Mouse (Mus musculus) forebrain, embryonic 14.5 days (tissue): ENCODE measurements at regions not wholly inside any gene's neighbourhood (a gene's known extent, or its start where the extent isn't known, plus 50 kb on each side); places are given as distances from the start of the nearest gene placed in this dataset.

ENCODE experiments used
- ATAC-seq: fragments of 200-750 bp; cut with Nextera tagmentation; 2 replicates; pipeline ENCODE4 v1.8.0; 2017; ENCODE audit warnings: mild to moderate bottlenecking, moderate library complexity
- DNase-seq: peaks from one replicate; pipeline ENCODE4 v3.0.0-alpha.2; 2015; ENCODE audit warnings: low spot score
- H3K27ac ChIP-seq: fragments of 300-500 bp; sonication (generic); 2 replicates; pipeline ENCODE4 v1.5.1; 2014; ENCODE audit warnings: low read depth, mild to moderate bottlenecking, control low read depth, low read length, moderate library complexity
- H3K27me3 ChIP-seq: fragments of 300-500 bp; sonication (generic); replicated peaks from 2 replicates; pipeline ENCODE4 v1.6.1; 2014; ENCODE audit warnings: low read length, control low read depth, mixed read lengths; ENCODE audit not compliant: control insufficient read depth, insufficient read depth
- H3K36me3 ChIP-seq: fragments of 300-500 bp; sonication (generic); 2 replicates; pipeline ENCODE4 v1.6.1; 2014; ENCODE audit warnings: low read length, control low read depth; ENCODE audit not compliant: control insufficient read depth, insufficient read depth
- H3K4me1 ChIP-seq: fragments of 300-500 bp; sonication (generic); 2 replicates; pipeline ENCODE4 v1.6.1; 2014; ENCODE audit warnings: antibody characterized with exemption, low read length, control low read depth; ENCODE audit not compliant: control insufficient read depth, insufficient read depth
- H3K4me2 ChIP-seq: fragments of 300-500 bp; sonication (generic); 2 replicates; pipeline ENCODE4 v1.6.1; 2014; ENCODE audit warnings: mild to moderate bottlenecking, control low read depth, low read length
- H3K4me3 ChIP-seq: fragments of 300-500 bp; sonication (generic); 2 replicates; pipeline ENCODE4 v1.5.1; 2014; ENCODE audit warnings: low read depth, low read length, control low read depth
- H3K9ac ChIP-seq: fragments of 300-500 bp; sonication (generic); 2 replicates; pipeline ENCODE4 v1.6.1; 2014; ENCODE audit warnings: mild to moderate bottlenecking, low read length, control low read depth, moderate library complexity
- H3K9me3 ChIP-seq: fragments of 300-500 bp; sonication (generic); replicated peaks from 2 replicates; pipeline ENCODE4 v1.6.1; 2016; ENCODE audit warnings: low read length, control low read depth, mixed read lengths; ENCODE audit not compliant: control insufficient read depth
- WGBS: fragments of 180-500 bp; shearing (Covaris S2); extraction: QIAGEN DNeasy Blood & Tissue Kit; methylation state at CpG from one replicate; pipeline ENCODE4 v1.1.7; 2014; 5-methylcytosine and 5-hydroxymethylcytosine counted together

DNA sequence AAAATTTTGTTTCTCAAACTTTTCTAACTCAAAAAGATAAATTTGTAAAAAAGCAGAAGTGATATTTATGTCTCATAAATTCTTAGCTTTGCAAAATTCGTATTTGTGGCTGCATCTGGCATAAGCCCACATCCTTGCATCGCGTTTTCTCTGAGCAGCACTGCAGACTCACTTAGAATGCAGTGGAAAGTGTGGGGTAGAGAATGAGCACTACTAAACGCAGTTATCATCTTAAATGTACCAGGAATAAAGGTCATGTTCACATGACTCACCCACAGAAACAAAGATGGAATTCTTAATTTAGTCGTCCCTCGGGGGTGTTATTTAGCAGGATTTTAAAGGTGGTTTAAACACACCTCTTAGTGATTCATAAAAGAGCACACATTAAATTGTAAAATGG is 126.8 kb upstream of the Frmd6 start:
- Histone ChIP-seq H3K36me3 (no peaks in the 10 kb centered on the region), H3K4me1 (no peaks in the 10 kb centered on the region), H3K4me2 (no peak overlapping the region), H3K9ac (no peak overlapping the region), H3K9me3 (no peaks in the 10 kb centered on the region), H3K27ac (no peak overlapping the region), H3K27me3 (no peaks in the 10 kb centered on the region), H3K4me3 (no peak overlapping the region)
- 81% methylated on average over 6 of the region's 6 CpGs for WGBS
- DNase-seq (no peak), ATAC-seq (no peak)

GRCm38 (mm10) chr12:70702473-70702872 is 122.8 kb upstream of the Frmd6 start:
- Histone ChIP-seq H3K9ac (no peak overlapping the region), H3K9me3 (no peaks in the 10 kb centered on the region), H3K4me1 (no peaks in the 10 kb centered on the region), H3K27ac (no peak overlapping the region), H3K27me3 (no peaks in the 10 kb centered on the region), H3K4me2 (no peak overlapping the region), H3K36me3 (no peaks in the 10 kb centered on the region), H3K4me3 (no peak overlapping the region)
- 93% methylated on average over 5 of the region's 5 CpGs for WGBS
- DNase-seq (no peak), ATAC-seq (no peak)

DNA sequence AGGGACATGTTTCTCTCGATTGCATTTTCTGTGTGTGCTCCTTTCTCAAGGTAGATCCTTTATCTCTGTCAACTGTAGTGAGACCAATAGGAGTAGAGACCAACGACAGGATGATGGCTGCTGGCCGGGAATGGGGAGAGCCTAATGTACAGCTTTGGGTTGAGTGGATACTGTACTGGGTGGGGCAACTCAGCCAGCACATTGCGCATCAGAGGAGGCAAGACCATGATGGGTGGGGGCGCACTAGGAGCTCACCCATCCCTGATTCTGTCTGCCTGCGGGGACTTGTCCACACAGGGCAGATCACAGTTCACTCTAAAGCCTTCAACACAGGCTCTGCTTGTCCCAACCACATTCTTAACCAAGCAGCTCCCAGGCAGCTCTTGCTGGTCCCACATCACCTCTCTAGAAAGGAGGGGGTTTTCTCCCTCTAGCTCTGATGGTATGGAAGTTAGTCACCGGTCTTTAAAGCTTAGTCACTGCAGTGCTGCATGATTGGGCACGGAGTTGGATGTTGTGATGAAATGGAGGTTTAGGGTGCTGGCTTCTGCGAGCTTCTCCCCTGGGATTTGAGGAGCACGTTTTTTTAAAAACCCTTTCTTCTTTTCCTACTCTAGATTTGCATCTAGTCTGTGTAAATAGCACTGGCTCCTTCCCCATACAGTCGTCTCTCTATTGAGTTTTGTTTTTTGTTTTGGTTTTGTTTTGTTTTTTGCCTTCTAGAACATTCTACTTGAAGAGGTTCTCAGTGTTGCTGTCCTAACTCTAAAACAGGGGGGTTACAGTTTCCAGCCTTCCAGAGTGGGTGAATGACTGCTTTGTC is 118.3 kb upstream of the Frmd6 start:
- no peak for DNase-seq
- no peak overlapping the region for H3K4me3 ChIP-seq
- no peaks in the 10 kb centered on the region for H3K4me1 ChIP-seq
- H3K9ac ChIP-seq, result no peak overlapping the region
- H3K36me3 ChIP-seq, result no peaks in the 10 kb centered on the region
- ATAC-seq, result no peak
- no peak overlapping the region for H3K27ac ChIP-seq
- no peaks in the 10 kb centered on the region for H3K27me3 ChIP-seq
- no peak overlapping the region for H3K4me2 ChIP-seq
- H3K9me3 ChIP-seq, result no peaks in the 10 kb centered on the region
- WGBS, result 85% methylated on average over 11 of the region's 11 CpGs

DNA sequence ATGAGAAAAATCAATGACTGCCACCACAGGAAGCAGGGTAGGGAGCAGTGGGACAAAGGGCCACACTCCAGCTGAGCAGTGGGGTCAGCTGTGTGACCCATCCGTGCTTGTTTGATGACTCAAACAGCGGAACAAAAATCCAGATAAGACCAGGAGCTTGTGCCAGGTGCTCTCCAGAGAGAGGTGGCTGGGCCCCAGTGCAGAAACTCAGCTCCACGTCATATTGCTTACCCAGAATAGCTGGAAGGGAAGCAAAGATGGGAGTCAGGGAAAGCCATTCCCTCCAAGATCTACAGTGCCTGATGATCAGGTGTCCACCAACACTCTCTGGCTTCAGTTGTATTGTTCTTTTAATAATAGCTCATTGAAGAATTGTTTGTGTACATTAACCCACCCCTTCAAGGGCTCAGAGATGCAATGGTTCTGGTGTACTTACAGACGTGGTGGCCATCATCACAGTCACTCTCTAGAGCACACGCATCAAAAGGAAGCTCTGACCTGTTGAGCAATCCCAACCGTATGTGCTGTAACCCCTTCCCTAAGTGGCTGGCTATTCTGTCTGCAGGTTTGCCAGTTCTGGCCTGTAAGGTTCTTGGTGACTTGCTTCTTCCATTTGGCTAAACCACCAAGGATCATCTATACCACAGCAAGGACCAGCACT is 117.6 kb upstream of the Frmd6 start:
- H3K27ac ChIP-seq, result no peak overlapping the region
- 82% methylated on average over 6 of the region's 6 CpGs for WGBS
- no peaks in the 10 kb centered on the region for H3K4me1 ChIP-seq
- no peaks in the 10 kb centered on the region for H3K36me3 ChIP-seq
- H3K4me3 ChIP-seq, result no peak overlapping the region
- no peaks in the 10 kb centered on the region for H3K27me3 ChIP-seq
- H3K4me2 ChIP-seq, result no peak overlapping the region
- DNase-seq (no peak), ATAC-seq (no peak)
- no peaks in the 10 kb centered on the region for H3K9me3 ChIP-seq
- no peak overlapping the region for H3K9ac ChIP-seq

GRCm38 (mm10) chr12:70708290-70708668 is 117.0 kb upstream of the Frmd6 start:
- no peaks in the 10 kb centered on the region for H3K36me3 ChIP-seq
- ATAC-seq, result no peak
- DNase-seq, result no peak
- no peaks in the 10 kb centered on the region for H3K27me3 ChIP-seq
- no peak overlapping the region for H3K4me2 ChIP-seq
- WGBS, result 88% methylated on average over 5 of the region's 5 CpGs
- no peaks in the 10 kb centered on the region for H3K9me3 ChIP-seq
- no peak overlapping the region for H3K4me3 ChIP-seq
- H3K9ac ChIP-seq, result no peak overlapping the region
- no peak overlapping the region for H3K27ac ChIP-seq
- H3K4me1 ChIP-seq, result no peaks in the 10 kb centered on the region

DNA sequence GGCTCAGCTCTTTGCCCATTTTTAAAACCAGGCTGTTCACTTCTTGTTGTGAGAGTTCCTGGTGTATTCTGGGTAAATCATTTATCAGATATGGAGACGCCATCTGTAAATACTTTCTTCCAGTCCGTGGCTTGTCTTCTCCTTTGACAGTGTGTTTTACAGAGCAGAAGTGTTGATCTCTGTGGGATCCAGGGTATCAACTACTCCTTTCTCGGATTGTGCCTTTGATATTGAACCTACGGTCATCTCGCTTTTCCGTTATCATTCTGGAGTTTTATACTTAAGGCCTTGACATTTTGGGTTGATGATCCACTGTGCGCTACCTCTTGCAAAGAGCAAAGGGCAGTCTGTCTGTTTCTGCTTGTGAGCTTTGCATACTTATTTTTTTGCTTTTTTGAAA is 115.0 kb upstream of the Frmd6 start:
- no peak for DNase-seq
- no peak overlapping the region for H3K4me2 ChIP-seq
- no peak overlapping the region for H3K27ac ChIP-seq
- H3K9me3 ChIP-seq, result no peaks in the 10 kb centered on the region
- no peak overlapping the region for H3K4me3 ChIP-seq
- WGBS, result 95% methylated on average over 7 of the region's 7 CpGs
- no peak overlapping the region for H3K9ac ChIP-seq
- no peaks in the 10 kb centered on the region for H3K36me3 ChIP-seq
- H3K27me3 ChIP-seq, result no peaks in the 10 kb centered on the region
- H3K4me1 ChIP-seq, result no peaks in the 10 kb centered on the region
- no peak for ATAC-seq

DNA sequence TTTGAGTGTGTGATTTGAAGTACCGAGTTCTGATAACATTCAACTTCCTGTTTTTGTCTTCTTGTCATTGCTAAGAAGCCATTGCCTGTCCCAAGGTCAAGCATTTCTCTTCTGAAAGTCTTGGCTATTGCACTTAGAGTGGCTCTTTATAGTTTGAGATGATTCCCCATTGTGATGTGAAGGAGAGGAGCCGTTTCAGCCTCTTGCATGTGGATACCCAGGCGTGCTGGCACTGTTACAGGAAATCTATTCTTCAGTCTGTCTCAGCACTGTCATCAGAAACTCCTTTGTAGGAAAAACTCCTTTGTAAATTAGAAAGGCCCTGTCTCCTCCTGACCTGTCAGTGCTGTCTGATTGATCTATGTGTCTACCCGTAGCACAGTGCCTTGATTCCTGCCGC is 114.3 kb upstream of the Frmd6 start:
- Histone ChIP-seq H3K4me1 (no peaks in the 10 kb centered on the region), H3K27ac (no peak overlapping the region), H3K9ac (no peak overlapping the region), H3K36me3 (no peaks in the 10 kb centered on the region), H3K9me3 (no peaks in the 10 kb centered on the region), H3K27me3 (no peaks in the 10 kb centered on the region), H3K4me2 (no peak overlapping the region), H3K4me3 (no peak overlapping the region)
- 80% methylated on average over 5 of the region's 5 CpGs for WGBS
- ATAC-seq, result no peak
- no peak for DNase-seq

GRCm38 (mm10) chr12:70712322-70713024 is 112.8 kb upstream of the Frmd6 start:
- ATAC-seq (no peak), DNase-seq (no peak)
- WGBS, result 63% methylated on average over 5 of the region's 5 CpGs

More at GRCm38 (mm10) chr12:70712322-70713024, 112.8 kb upstream of the Frmd6 start:
- Histone ChIP-seq H3K36me3 (no peaks in the 10 kb centered on the region), H3K9ac (no peak overlapping the region), H3K4me1 (no peaks in the 10 kb centered on the region), H3K27ac (no peak overlapping the region), H3K4me2 (no peak overlapping the region), H3K27me3 (no peaks in the 10 kb centered on the region), H3K4me3 (no peak overlapping the region), H3K9me3 (no peaks in the 10 kb centered on the region)
